Mouse (Mus musculus) heart, embryonic 16.5 days (tissue): ENCODE measurements around the gene Slc10a1. TPM values are rescaled to one million over a fixed set of nuclear protein-coding genes. Genes with fewer than 3 reads are reported as not detected.

Source experiments
- ATAC-seq: fragments of 200-750 bp; cut with Nextera tagmentation; replicated peaks from 2 replicates; pipeline ENCODE4 v1.8.0; 2017; ENCODE audit warnings: moderate number of reproducible peaks; ENCODE audit not compliant: insufficient read depth, low FRiP score; ENCODE audit errors: extremely low read depth
- H3K27ac ChIP-seq: fragments of 300-500 bp; sonication (generic); 2 replicates; pipeline ENCODE4 v1.5.1; 2014; ENCODE audit warnings: mild to moderate bottlenecking, low read length, control low read depth, moderate library complexity
- H3K27me3 ChIP-seq: fragments of 300-500 bp; sonication (generic); 2 replicates; pipeline ENCODE4 v1.6.1; 2014; ENCODE audit warnings: low read length, mixed read lengths; ENCODE audit not compliant: control insufficient read depth, insufficient read depth
- H3K36me3 ChIP-seq: fragments of 300-500 bp; sonication (generic); 2 replicates; pipeline ENCODE4 v1.6.1; 2014; ENCODE audit not compliant: control insufficient read depth, insufficient read depth
- H3K4me1 ChIP-seq: fragments of 300-500 bp; sonication (generic); 2 replicates; pipeline ENCODE4 v1.6.1; 2014; ENCODE audit warnings: low read length, mixed read lengths; ENCODE audit not compliant: control insufficient read depth, insufficient read depth
- H3K4me2 ChIP-seq: fragments of 300-500 bp; sonication (generic); 2 replicates; pipeline ENCODE4 v1.6.1; 2014; ENCODE audit warnings: low read depth, mild to moderate bottlenecking, control low read depth, low read length
- H3K4me3 ChIP-seq: fragments of 300-500 bp; sonication (generic); 2 replicates; pipeline ENCODE4 v1.5.1; 2014; ENCODE audit warnings: mild to moderate bottlenecking, control low read depth, low read length
- H3K9ac ChIP-seq: fragments of 300-500 bp; sonication (generic); 2 replicates; pipeline ENCODE4 v1.6.1; 2014; ENCODE audit warnings: low read length, control low read depth
- H3K9me3 ChIP-seq: fragments of 300-500 bp; sonication (generic); replicated peaks from 2 replicates; pipeline ENCODE4 v1.6.1; 2016; ENCODE audit warnings: low read length; ENCODE audit not compliant: control insufficient read depth
- WGBS: fragments of 180-500 bp; shearing (Covaris S2); extraction: QIAGEN DNeasy Blood & Tissue Kit; methylation state at CpG from one replicate; pipeline ENCODE4 v1.1.7; 2014; 5-methylcytosine and 5-hydroxymethylcytosine counted together
- polyA plus RNA-seq: library from polyadenylated mRNA; unstranded; fragments of >200 nt; fragmentation: Nextera tagmentation; extraction: Ambion mirVana; gene quantifications from 2 replicates; pipeline ENCODE4 v1.2.1, GENCODE M21; 2015

The Slc10a1 gene
- polyA plus RNA-seq, 1 experiment from 2014 or later: 0.35 TPM

DNA sequence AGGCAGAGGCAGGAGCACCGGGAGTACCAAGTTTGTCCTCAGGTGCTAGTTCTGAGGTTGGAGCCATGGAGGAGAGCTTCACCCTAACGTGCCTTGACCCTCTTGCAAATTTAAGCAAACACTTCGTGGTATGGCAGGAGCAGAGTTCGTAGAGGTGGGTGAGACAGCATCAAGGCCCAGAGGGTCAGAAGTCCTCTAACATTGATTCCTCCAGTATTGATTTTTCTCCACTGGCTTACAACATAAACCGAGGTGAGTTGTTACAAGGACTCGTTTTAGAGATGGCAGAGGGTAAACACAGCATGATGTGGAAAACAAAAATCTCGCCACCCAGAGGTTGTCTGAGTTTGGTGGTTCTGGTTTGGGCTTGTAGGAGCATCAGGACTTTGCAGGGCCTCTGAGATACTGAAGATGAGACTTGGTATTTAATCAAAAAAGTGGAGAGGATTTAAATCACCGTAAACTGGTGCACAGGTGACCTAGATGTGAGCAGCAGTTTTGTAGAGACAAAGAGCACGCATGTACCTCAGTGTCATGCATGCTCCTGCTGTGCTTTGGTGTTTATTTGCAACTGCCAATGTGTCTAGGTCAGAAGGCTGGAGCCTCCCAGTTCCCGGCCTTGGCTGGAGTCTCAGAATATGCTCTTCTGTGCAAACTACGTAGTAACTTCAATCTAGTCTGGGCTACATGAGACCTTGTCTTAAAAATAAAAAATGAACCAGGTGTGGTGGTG, 7.6 kb upstream of the Slc10a1 start:
- WGBS: 81% methylated on average over 11 of the region's 11 CpGs
- no peak overlapping the region for H3K4me3 ChIP-seq
- H3K9me3 ChIP-seq: no peaks in the 10 kb centered on the region
- H3K27ac ChIP-seq: no peak overlapping the region
- no peaks in the 10 kb centered on the region for H3K27me3 ChIP-seq
- H3K9ac ChIP-seq: no peak overlapping the region
- no peak for ATAC-seq
- no peaks in the 10 kb centered on the region for H3K36me3 ChIP-seq
- H3K4me2 ChIP-seq: no peak overlapping the region
- H3K4me1 ChIP-seq: no peaks in the 10 kb centered on the region

DNA sequence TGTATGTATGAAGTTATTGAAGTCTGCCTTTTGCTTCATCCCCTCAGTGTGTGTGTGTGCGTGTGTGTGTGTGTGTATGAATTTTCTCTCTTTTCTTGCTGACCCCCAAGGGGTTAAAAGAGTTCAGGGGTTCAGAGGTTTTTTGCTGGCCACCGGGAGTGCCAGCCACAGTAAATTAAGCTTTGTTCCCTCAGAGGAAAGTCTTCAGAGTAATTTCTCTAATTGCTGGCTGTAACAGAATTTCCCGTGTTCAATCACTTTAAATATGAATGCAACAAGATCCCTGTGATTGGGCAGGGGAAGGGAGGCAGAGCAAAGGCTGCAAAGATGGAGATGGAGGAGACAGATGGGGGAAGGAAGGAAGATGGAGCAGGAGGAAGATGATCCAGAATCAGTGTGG, 3.3 kb upstream of the Slc10a1 start:
- Histone ChIP-seq H3K27me3 (no peaks in the 10 kb centered on the region), H3K27ac (no peak overlapping the region), H3K4me2 (no peak overlapping the region), H3K36me3 (no peaks in the 10 kb centered on the region), H3K4me3 (no peak overlapping the region), H3K4me1 (no peaks in the 10 kb centered on the region), H3K9me3 (no peaks in the 10 kb centered on the region), H3K9ac (no peak overlapping the region)
- ATAC-seq: no peak
- 39% methylated on average over 3 of the region's 3 CpGs for WGBS

GRCm38 (mm10) chr12:80970181-80970705, 1.7 kb upstream of the Slc10a1 start:
- ATAC-seq: no peak
- Histone ChIP-seq H3K4me1 (no peaks in the 10 kb centered on the region), H3K4me2 (no peak overlapping the region), H3K9me3 (no peaks in the 10 kb centered on the region), H3K27ac (no peak overlapping the region), H3K9ac (no peak overlapping the region), H3K27me3 (no peaks in the 10 kb centered on the region), H3K4me3 (no peak overlapping the region), H3K36me3 (no peaks in the 10 kb centered on the region)
- WGBS: 67% methylated on average over 8 of the region's 8 CpGs

GRCm38 (mm10) chr12:80967918-80968317, 587 bp downstream of the Slc10a1 start:
- no peak overlapping the region for H3K27ac ChIP-seq
- H3K27me3 ChIP-seq: no peaks in the 10 kb centered on the region
- H3K9me3 ChIP-seq: no peaks in the 10 kb centered on the region
- H3K4me3 ChIP-seq: no peak overlapping the region
- no peaks in the 10 kb centered on the region for H3K4me1 ChIP-seq
- H3K9ac ChIP-seq: no peak overlapping the region
- no peak for ATAC-seq
- H3K36me3 ChIP-seq: no peaks in the 10 kb centered on the region
- WGBS: 85% methylated on average over 9 of the region's 9 CpGs
- no peak overlapping the region for H3K4me2 ChIP-seq

DNA sequence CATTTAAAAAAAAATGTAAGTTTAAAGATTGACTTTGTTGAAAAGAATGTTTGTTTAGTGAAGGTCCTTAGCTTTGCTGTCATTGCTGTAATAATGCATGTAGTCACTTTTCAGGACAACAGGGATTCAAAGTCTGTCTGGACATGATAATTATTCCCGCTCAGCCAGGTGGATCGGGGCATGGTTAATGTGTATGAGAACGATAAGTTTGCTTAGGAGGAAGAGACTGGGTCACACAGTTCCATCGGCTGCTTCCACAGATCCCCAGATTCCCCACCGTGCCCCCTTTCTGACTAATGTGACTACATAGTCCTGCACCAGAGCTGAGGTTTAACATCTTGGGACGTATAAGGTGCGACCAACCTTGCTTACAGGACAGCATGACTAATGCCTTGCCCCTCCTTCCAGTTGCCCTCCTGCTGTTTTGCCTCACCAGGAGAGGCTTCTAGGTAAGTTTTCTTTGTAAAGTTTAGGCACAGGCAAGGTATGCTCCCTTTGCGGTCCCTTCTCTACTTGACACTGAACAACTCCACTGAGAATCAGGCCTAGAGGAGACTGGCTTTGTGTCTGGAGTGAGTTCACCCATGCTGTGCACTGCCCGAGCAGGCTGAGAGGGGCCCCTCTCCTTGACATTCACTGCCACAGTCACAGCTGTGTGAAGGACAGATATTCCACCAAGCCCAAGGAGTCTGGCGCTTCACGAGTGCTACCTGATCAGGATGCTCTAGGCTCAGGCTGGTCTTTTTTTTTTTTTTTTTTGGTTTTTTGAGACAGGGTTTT, 2.3 kb downstream of the Slc10a1 start:
- Histone ChIP-seq H3K9ac (no peak overlapping the region), H3K4me1 (no peaks in the 10 kb centered on the region), H3K27ac (no peak overlapping the region), H3K9me3 (no peaks in the 10 kb centered on the region), H3K27me3 (no peaks in the 10 kb centered on the region), H3K36me3 (no peaks in the 10 kb centered on the region), H3K4me2 (no peak overlapping the region), H3K4me3 (no peak overlapping the region)
- 73% methylated on average over 11 of the region's 11 CpGs for WGBS
- no peak for ATAC-seq

GRCm38 (mm10) chr12:80962566-80962965, 5.9 kb downstream of the Slc10a1 start:
- H3K9me3 ChIP-seq: no peaks in the 10 kb centered on the region
- ATAC-seq: no peak
- no peak overlapping the region for H3K27ac ChIP-seq
- H3K4me3 ChIP-seq: no peak overlapping the region
- no peak overlapping the region for H3K4me2 ChIP-seq
- WGBS: 72% methylated on average over 4 of the region's 4 CpGs
- H3K9ac ChIP-seq: no peak overlapping the region
- H3K36me3 ChIP-seq: peaks cover 7% of the 10 kb centered on the region
- no peaks in the 10 kb centered on the region for H3K4me1 ChIP-seq
- no peaks in the 10 kb centered on the region for H3K27me3 ChIP-seq

- no peak for ATAC-seq
- WGBS: 78% methylated on average over 4 of the region's 4 CpGs
- no peaks in the 10 kb centered on the region for H3K4me1 ChIP-seq
- no peaks in the 10 kb centered on the region for H3K9me3 ChIP-seq
- H3K27me3 ChIP-seq: no peaks in the 10 kb centered on the region
- H3K4me2 ChIP-seq: no peak overlapping the region
- peaks cover 44% of the 10 kb centered on the region for H3K36me3 ChIP-seq
- no peak overlapping the region for H3K9ac ChIP-seq
- H3K27ac ChIP-seq: no peak overlapping the region
- H3K4me3 ChIP-seq: no peak overlapping the region
Measured at GRCm38 (mm10) chr12:80957961-80958360, 10.5 kb downstream of the Slc10a1 start.

GRCm38 (mm10) chr12:80956039-80956438, 12.5 kb downstream of the Slc10a1 start:
- Histone ChIP-seq H3K27me3 (no peaks in the 10 kb centered on the region), H3K4me1 (peaks cover 9% of the 10 kb centered on the region), H3K4me3 (no peak overlapping the region), H3K9ac (no peak overlapping the region), H3K9me3 (no peaks in the 10 kb centered on the region), H3K27ac (no peak overlapping the region), H3K36me3 (peaks cover 57% of the 10 kb centered on the region), H3K4me2 (no peak overlapping the region)
- WGBS: 77% methylated on average over 3 of the region's 3 CpGs
- ATAC-seq: no peak

- peaks cover 70% of the 10 kb centered on the region for H3K36me3 ChIP-seq
- H3K27ac ChIP-seq: no peak overlapping the region
- ATAC-seq: no peak
- H3K4me1 ChIP-seq: peaks cover 18% of the 10 kb centered on the region
- no peak overlapping the region for H3K4me3 ChIP-seq
- H3K4me2 ChIP-seq: no peak overlapping the region
- H3K9me3 ChIP-seq: no peaks in the 10 kb centered on the region
- no peaks in the 10 kb centered on the region for H3K27me3 ChIP-seq
- H3K9ac ChIP-seq: no peak overlapping the region
- 96% methylated on average over 1 of the region's 1 CpGs for WGBS
Measured at GRCm38 (mm10) chr12:80952526-80952925, 16.0 kb downstream of the Slc10a1 start.
